Mouse (Mus musculus): ENCODE results near the gene Pfkfb4. TPM values are rescaled to one million over a fixed set of nuclear protein-coding genes. Genes with fewer than 3 reads are reported as not detected.

Gene Pfkfb4
- polyA plus RNA-seq, 1 experiment from 2014 or later = 11.9 TPM

GRCm38 (mm10) chr9:108977966-108978365 lies 13.6 kb upstream of the Pfkfb4 start:
- no peaks in the 10 kb centered on the region for H3K4me1 ChIP-seq
- H3K36me3 ChIP-seq = no peaks in the 10 kb centered on the region
- H3K4me3 ChIP-seq = no peak overlapping the region
- WGBS = 91% methylated on average over 7 of the region's 7 CpGs
- H3K9me3 ChIP-seq (replicated peaks) = no peaks in the 10 kb centered on the region
- no peaks in the 10 kb centered on the region for H3K27me3 ChIP-seq (ENCODE audit: low read depth, poor library complexity, severe bottlenecking)
- H3K27ac ChIP-seq (replicated peaks) = no peak overlapping the region
- DNase-seq (ENCODE audit: low spot score) = no peak

GRCm38 (mm10) chr9:108982498-108982897 lies 9.1 kb upstream of the Pfkfb4 start:
- H3K4me3 ChIP-seq = no peak overlapping the region
- H3K4me1 ChIP-seq = 0 out of 2 replicates have a peak, but pooled peaks cover 4% of the 10 kb centered on the region
- no peaks in the 10 kb centered on the region for H3K36me3 ChIP-seq
- H3K27me3 ChIP-seq (ENCODE audit: low read depth, poor library complexity, severe bottlenecking) = no peaks in the 10 kb centered on the region
- no peak overlapping the region for H3K27ac ChIP-seq (replicated peaks)
- no peak for DNase-seq (ENCODE audit: low spot score)
- no peaks in the 10 kb centered on the region for H3K9me3 ChIP-seq (replicated peaks)
- 89% methylated on average over 8 of the region's 8 CpGs for WGBS

- peaks cover 11% of the 10 kb centered on the region for H3K4me1 ChIP-seq
- H3K9me3 ChIP-seq (replicated peaks) = no peaks in the 10 kb centered on the region
- no peak overlapping the region for H3K27ac ChIP-seq (replicated peaks)
- no peak overlapping the region for H3K4me3 ChIP-seq
- H3K27me3 ChIP-seq (ENCODE audit: low read depth, poor library complexity, severe bottlenecking) = no peaks in the 10 kb centered on the region
- no peaks in the 10 kb centered on the region for H3K36me3 ChIP-seq
- 81% methylated on average over 9 of the region's 9 CpGs for WGBS
- no peak for DNase-seq (ENCODE audit: low spot score)
These were observed 8.4 kb upstream of the Pfkfb4 start for GRCm38 (mm10) chr9:108983209-108983608.

- Histone ChIP-seq H3K4me3 (no peak within 1 kb of the TSS), H3K9me3 (replicated peaks) (no peaks in the 10 kb centered on the region), H3K36me3 (no peaks in the 10 kb centered on the region), H3K27me3 (ENCODE audit: low read depth, poor library complexity, severe bottlenecking) (no peaks in the 10 kb centered on the region), H3K4me1 (peaks cover 19% of the 10 kb centered on the region), H3K27ac (replicated peaks) (0 out of 2 replicates have a peak within 1 kb of the TSS, but pooled peaks have one; percentile 3)
- WGBS = 92% methylated on average over 4 of the region's 4 CpGs
- DNase-seq (ENCODE audit: low spot score) = no peak
These were observed 5.9 kb upstream of the Pfkfb4 start, which contains the start of gene Ucn2 for GRCm38 (mm10) chr9:108985710-108986109. Gene Ucn2 (plus strand): TSS chr9:108986010.

GRCm38 (mm10) chr9:108987704-108988350 lies 3.8 kb upstream of the Pfkfb4 start:
- Histone ChIP-seq H3K4me3 (peak overlapping the region; percentile 27; the same call in 1 of the 2 replicates), H3K27me3 (ENCODE audit: low read depth, poor library complexity, severe bottlenecking) (no peaks in the 10 kb centered on the region), H3K9me3 (replicated peaks) (no peaks in the 10 kb centered on the region), H3K36me3 (no peaks in the 10 kb centered on the region), H3K27ac (replicated peaks) (peak overlapping the region; percentile 55; the same call in 1 of the 2 replicates), H3K4me1 (peaks cover 36% of the 10 kb centered on the region)
- WGBS = 22% methylated on average over 15 of the region's 15 CpGs
- DNase-seq (ENCODE audit: low spot score) = no peak

- H3K36me3 ChIP-seq = no peaks in the 10 kb centered on the region
These were observed 1.6 kb upstream of the Pfkfb4 start for GRCm38 (mm10) chr9:108989802-108990461.

GRCm38 (mm10) chr9:108990462-108990820 lies 1.1 kb upstream of the Pfkfb4 start:
- Histone ChIP-seq H3K9me3 (replicated peaks) (no peaks in the 10 kb centered on the region), H3K4me3 (peak overlapping the region; percentile 61; the same call in 1 of the 2 replicates), H3K36me3 (no peaks in the 10 kb centered on the region), H3K4me1 (peaks cover 32% of the 10 kb centered on the region), H3K27ac (replicated peaks) (0 out of 2 replicates have a peak overlapping the region, but pooled peaks have one; percentile 10), H3K27me3 (ENCODE audit: low read depth, poor library complexity, severe bottlenecking) (no peaks in the 10 kb centered on the region)
- no peak for DNase-seq (ENCODE audit: low spot score)
- 75% methylated on average over 7 of the region's 7 CpGs for WGBS

More at GRCm38 (mm10) chr9:108989802-108990461, 1.6 kb upstream of the Pfkfb4 start:
- DNase-seq (ENCODE audit: low spot score) = no peak
- H3K4me3 ChIP-seq = no peak overlapping the region
- WGBS = 83% methylated on average over 4 of the region's 4 CpGs
- 0 out of 2 replicates have a peak overlapping the region, but pooled peaks have one; percentile 10 for H3K27ac ChIP-seq (replicated peaks)
- H3K9me3 ChIP-seq (replicated peaks) = no peaks in the 10 kb centered on the region
- H3K27me3 ChIP-seq (ENCODE audit: low read depth, poor library complexity, severe bottlenecking) = no peaks in the 10 kb centered on the region
- H3K4me1 ChIP-seq = peaks cover 32% of the 10 kb centered on the region

GRCm38 (mm10) chr9:108992085-108992469 lies 499 bp downstream of the Pfkfb4 start:
- H3K4me1 ChIP-seq = peaks cover 32% of the 10 kb centered on the region
- WGBS = 7% methylated on average over 18 of the region's 18 CpGs
- no peaks in the 10 kb centered on the region for H3K9me3 ChIP-seq (replicated peaks)
- no peaks in the 10 kb centered on the region for H3K36me3 ChIP-seq
- no peaks in the 10 kb centered on the region for H3K27me3 ChIP-seq (ENCODE audit: low read depth, poor library complexity, severe bottlenecking)
- DNase-seq (ENCODE audit: low spot score) = no peak
- peak overlapping the region; percentile 90 for H3K27ac ChIP-seq (replicated peaks)
- H3K4me3 ChIP-seq = peak overlapping the region; percentile 61

- Histone ChIP-seq H3K4me1 (peaks cover 29% of the 10 kb centered on the region), H3K36me3 (no peaks in the 10 kb centered on the region), H3K4me3 (peak overlapping the region; percentile 61), H3K27ac (replicated peaks) (no peak overlapping the region), H3K9me3 (replicated peaks) (no peaks in the 10 kb centered on the region), H3K27me3 (ENCODE audit: low read depth, poor library complexity, severe bottlenecking) (no peaks in the 10 kb centered on the region)
- WGBS = 85% methylated on average over 9 of the region's 9 CpGs
- DNase-seq (ENCODE audit: low spot score) = no peak
These were observed 1.2 kb downstream of the Pfkfb4 start for GRCm38 (mm10) chr9:108992620-108993361.

- Histone ChIP-seq H3K36me3 (no peaks in the 10 kb centered on the region), H3K27ac (replicated peaks) (no peak overlapping the region), H3K9me3 (replicated peaks) (no peaks in the 10 kb centered on the region), H3K27me3 (ENCODE audit: low read depth, poor library complexity, severe bottlenecking) (no peaks in the 10 kb centered on the region), H3K4me3 (no peak overlapping the region), H3K4me1 (peaks cover 9% of the 10 kb centered on the region)
- WGBS = 80% methylated on average over 9 of the region's 9 CpGs
- no peak for DNase-seq (ENCODE audit: low spot score)
These were observed 4.8 kb downstream of the Pfkfb4 start for GRCm38 (mm10) chr9:108996411-108996810.

- DNase-seq (ENCODE audit: low spot score) = no peak
- no peak overlapping the region for H3K4me3 ChIP-seq
- WGBS = 86% methylated on average over 19 of the region's 19 CpGs
- no peaks in the 10 kb centered on the region for H3K9me3 ChIP-seq (replicated peaks)
- H3K27me3 ChIP-seq (ENCODE audit: low read depth, poor library complexity, severe bottlenecking) = no peaks in the 10 kb centered on the region
- H3K36me3 ChIP-seq = no peaks in the 10 kb centered on the region
- H3K27ac ChIP-seq (replicated peaks) = no peak overlapping the region
- H3K4me1 ChIP-seq = no peaks in the 10 kb centered on the region
These were observed 6.9 kb downstream of the Pfkfb4 start for GRCm38 (mm10) chr9:108998287-108999166.

GRCm38 (mm10) chr9:108999167-108999526 lies 7.6 kb downstream of the Pfkfb4 start:
- no peak for DNase-seq (ENCODE audit: low spot score)
- Histone ChIP-seq H3K27me3 (ENCODE audit: low read depth, poor library complexity, severe bottlenecking) (no peaks in the 10 kb centered on the region), H3K4me3 (no peak overlapping the region), H3K36me3 (no peaks in the 10 kb centered on the region), H3K27ac (replicated peaks) (no peak overlapping the region), H3K9me3 (replicated peaks) (no peaks in the 10 kb centered on the region), H3K4me1 (no peaks in the 10 kb centered on the region)
- WGBS = 91% methylated on average over 4 of the region's 4 CpGs

All from midbrain, embryonic 10.5 days (tissue).